ENCODE assay signal across 11 mouse cellular contexts in genomic region chr5:143061511-143061910, GRCm38 (mm10). TPM values are rescaled to one million over a fixed set of nuclear protein-coding genes. Genes with fewer than 3 reads are reported as not detected.
DNase-seq lines count a peak whose midpoint lies in the region; ATAC-seq and TF ChIP-seq lines count a peak whose summit lies in the region.
"Had no signal": no experiment of that assay in that cellular context is flagged by ENCODE, and none has a peak within 500 bp of the region (broad histone marks: within the 10 kb centered on the region; RNA-seq: fewer than 3 reads in every experiment).

No protein-coding gene starts in this region.

- TF ChIP-seq POLR2A in brain, embryonic 14.5 days (IDR thresholded peaks at IDR 0.05; ENCODE audit: borderline replicate concordance, extremely low read depth, insufficient read depth, insufficient read length, poor library complexity, severe bottlenecking), result no peak

- ATAC-seq in heart, embryonic 12.5 days (ENCODE audit: insufficient number of reproducible peaks, low FRiP score), result no peak
- ATAC-seq in midbrain, embryonic 13.5 days, result peak; percentile 92

- H3K36me3 ChIP-seq in heart, embryonic 12.5 days, result peaks cover 24% of the 10 kb centered on the region
- peaks cover 38% of the 10 kb centered on the region for H3K36me3 ChIP-seq in midbrain, embryonic 13.5 days

- peak overlapping the region; percentile 19; the same call in 1 of the 2 replicates for H3K27ac ChIP-seq in heart, embryonic 12.5 days (ENCODE audit: poor library complexity, severe bottlenecking)
- H3K27ac ChIP-seq in midbrain, embryonic 13.5 days, result peak overlapping the region; percentile 76

- no peak overlapping the region for H3K4me2 ChIP-seq in heart, embryonic 12.5 days
- H3K4me2 ChIP-seq in midbrain, embryonic 13.5 days (replicated peaks), result no peak overlapping the region
- H3K4me2 ChIP-seq: lung, embryonic 14.5 days had no signal

- H3K4me3 ChIP-seq in heart, embryonic 12.5 days, result no peak overlapping the region
- H3K4me3 ChIP-seq in midbrain, embryonic 13.5 days (replicated peaks), result no peak overlapping the region
- H3K4me3 ChIP-seq: myocyte had no signal

- H3K9ac ChIP-seq in heart, embryonic 12.5 days, result no peak overlapping the region
- no peak overlapping the region for H3K9ac ChIP-seq in midbrain, embryonic 13.5 days (replicated peaks)
- H3K9ac ChIP-seq: lung, embryonic 14.5 days had no signal

- DNase-seq in heart, adult 9 months (ENCODE audit: low spot score in 2 of 2), result no peak
- DNase-seq in brain, embryonic 14.5 days (ENCODE audit: low read depth), result peak; percentile 86
- DNase-seq in heart, postnatal 4 days, result peak; percentile 59
- no peak for DNase-seq in testis, postnatal 14 days (ENCODE audit: low spot score)
- no peak for DNase-seq in layer of hippocampus, postnatal 14 days (ENCODE audit: low spot score in 2 of 2)
- DNase-seq: kidney, adult 11 months; lung, embryonic 14.5 days; right cerebral cortex, postnatal 4 days had no signal

- no peaks in the 10 kb centered on the region for H3K9me3 ChIP-seq in heart, embryonic 12.5 days (replicated peaks)
- no peaks in the 10 kb centered on the region for H3K9me3 ChIP-seq in midbrain, embryonic 13.5 days

- H3K4me1 ChIP-seq in heart, embryonic 12.5 days (replicated peaks), result peaks cover 57% of the 10 kb centered on the region
- peaks cover 32% of the 10 kb centered on the region for H3K4me1 ChIP-seq in midbrain, embryonic 13.5 days (replicated peaks)

- no peaks in the 10 kb centered on the region for H3K27me3 ChIP-seq in heart, embryonic 12.5 days (replicated peaks)
- H3K27me3 ChIP-seq in midbrain, embryonic 13.5 days, result no peaks in the 10 kb centered on the region

- no peak for TF ChIP-seq CTCF in brain, embryonic 14.5 days (IDR thresholded peaks at IDR 0.05; ENCODE audit: borderline replicate concordance, extremely low read depth, insufficient read depth, insufficient read length)

- WGBS in heart, embryonic 12.5 days, result 32% methylated on average over 3 of the region's 3 CpGs
- 32% methylated on average over 3 of the region's 3 CpGs for WGBS in midbrain, embryonic 13.5 days

RNA-seq across cellular contexts. Expression of gene Rnf216, which starts 51.3 kb away (rescaled TPM):
- polyA plus RNA-seq in heart, embryonic 12.5 days (2016; fragmentation: Nextera tagmentation; extraction: Ambion mirVana), result 38.7 and 40.4 TPM in 2 replicates
- polyA plus RNA-seq in brain, embryonic 14.5 days (2012; rRNA removed), result 32.9 and 33.2 TPM in 2 replicates
- 10 to 100 TPM; 28.9 to 32.2 TPM for total RNA-seq in heart, postnatal 4 days (2021)
- 34.9 and 36.9 TPM in 2 replicates for polyA plus RNA-seq in midbrain, embryonic 13.5 days (2015; fragmentation: Nextera tagmentation; extraction: Ambion mirVana)
- total RNA-seq in layer of hippocampus, postnatal 14 days (2021), result 10 to 100 TPM; 46.4 to 47.4 TPM

Comparison
In these comparisons a context has a peak if more than half of its experiments do, and no peak if none do; other contexts are left out.
1. DNase-seq: peak in brain, embryonic 14.5 days (single experiment) and heart, postnatal 4 days (single experiment); none in heart, adult 9 months (0 of 2), testis, postnatal 14 days (single experiment) and layer of hippocampus, postnatal 14 days (0 of 2).